Mouse (Mus musculus): ENCODE data around the gene Tas2r143.

Tas2r143 gene

DNA sequence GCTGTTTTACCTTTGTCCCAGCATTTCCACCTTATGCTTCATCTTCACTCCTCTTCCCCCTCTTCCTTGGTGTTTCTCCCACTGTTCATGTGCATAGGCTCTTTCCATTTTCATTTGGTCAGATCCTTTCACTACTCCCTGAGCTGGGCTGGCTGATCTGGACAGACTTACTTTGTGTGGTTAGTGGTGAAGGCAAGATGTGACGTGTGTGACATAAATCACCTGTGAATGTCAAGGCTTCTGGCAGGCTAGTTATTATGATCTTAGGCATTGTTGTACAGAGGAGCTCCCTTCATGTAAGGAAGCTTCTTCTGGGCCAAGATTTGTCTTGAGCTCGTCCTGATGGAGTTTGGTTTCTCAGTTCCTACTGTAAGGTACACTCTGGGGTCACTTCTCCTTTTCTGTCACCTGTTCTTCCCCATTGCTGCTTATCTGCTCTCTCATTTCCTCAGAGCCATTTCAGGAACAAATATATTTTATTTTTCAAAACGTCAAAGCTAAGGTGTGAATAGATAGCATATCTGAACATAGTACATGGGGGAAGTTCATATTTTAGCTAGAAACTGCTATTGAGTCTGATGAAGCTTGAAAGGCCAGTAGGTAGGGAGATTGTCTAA, 2.9 kb upstream of the Tas2r143 start:
- DNase-seq (ENCODE audit: low spot score): no peak

DNA sequence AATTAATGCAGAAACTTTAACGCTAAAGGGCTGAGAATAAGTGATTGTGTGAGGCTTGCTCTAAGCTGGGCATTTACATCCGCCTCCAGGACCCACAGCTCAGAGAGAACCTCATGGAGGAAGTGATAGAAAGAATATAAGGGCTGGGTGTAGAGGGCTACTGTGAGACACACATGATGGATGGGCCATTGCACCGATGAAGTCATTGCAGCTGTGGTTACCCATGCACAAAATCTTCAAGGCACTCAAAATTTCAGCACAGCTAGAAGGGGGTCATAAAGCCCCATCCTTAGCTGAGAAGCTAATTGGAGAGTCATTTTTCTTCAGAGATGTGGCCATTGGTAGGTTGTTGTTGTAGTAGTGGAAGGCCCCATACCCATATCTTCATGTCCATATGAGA, 1.8 kb upstream of the Tas2r143 start:
- no peak for DNase-seq (ENCODE audit: low spot score)

DNA sequence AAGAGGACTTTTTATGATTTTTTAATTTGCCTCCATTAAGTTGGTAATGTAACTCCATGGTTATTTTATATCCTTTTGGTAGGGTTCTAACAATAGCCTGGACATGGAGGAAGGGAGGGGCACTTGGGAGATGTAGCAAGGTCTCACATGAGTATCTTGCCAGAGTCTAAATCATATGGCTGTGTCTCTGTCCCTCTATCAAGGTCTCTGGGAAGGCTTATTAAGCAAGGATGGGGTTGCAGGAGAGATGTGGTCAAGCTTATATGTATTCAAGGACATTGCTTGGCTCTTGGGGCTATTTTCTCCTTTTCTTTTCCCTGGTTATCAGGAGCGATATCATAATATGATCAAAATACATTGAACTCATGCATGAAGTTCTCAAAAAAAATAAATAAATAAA, 1.0 kb upstream of the Tas2r143 start:
- no peak for DNase-seq (ENCODE audit: low spot score)

DNA sequence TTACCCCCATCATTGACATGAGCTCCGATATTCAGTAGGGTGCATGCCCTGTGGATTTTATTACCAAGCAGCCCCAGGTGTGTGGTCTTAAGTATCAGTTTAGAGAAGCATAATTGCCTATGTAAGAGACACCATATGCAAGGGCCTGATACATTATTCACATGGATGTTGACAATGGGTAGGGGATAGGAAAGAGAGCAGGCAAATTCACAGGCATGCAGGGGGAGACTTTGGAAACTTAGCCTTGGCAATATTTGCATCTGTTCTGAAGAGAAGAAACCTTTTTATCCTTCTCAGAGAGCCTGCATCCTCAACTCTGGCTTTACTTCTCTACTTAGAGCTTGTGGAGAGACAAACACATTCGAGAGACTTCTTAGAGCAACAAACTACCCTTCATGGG, 5.1 kb downstream of the Tas2r143 start, which contains the start of gene Tas2r135:
TSS of gene Tas2r135 (plus strand) at position 301 of the 400 bp plus-strand sequence.
- DNase-seq (ENCODE audit: low spot score): no peak

DNA sequence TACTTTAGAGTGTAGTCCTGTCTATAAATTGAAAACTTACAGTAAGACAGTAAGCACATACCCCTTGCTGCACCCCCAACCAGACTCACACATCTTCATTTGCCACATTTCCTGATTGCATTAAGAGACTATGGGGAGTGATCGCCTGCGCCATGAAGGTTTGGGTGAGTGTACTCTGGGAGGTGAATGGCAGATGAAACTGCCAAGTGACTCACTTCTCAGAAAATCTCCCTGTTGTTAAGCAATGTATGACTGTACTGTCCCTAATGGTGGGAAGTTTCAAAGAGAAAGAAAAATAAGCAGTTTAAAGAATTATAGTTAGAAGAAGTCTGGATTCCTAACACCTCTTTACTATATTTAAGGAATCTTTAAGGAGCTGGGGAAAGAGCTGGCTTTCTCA, 19.4 kb downstream of the Tas2r143 start:
- no peak for DNase-seq (ENCODE audit: low spot score)

DNA sequence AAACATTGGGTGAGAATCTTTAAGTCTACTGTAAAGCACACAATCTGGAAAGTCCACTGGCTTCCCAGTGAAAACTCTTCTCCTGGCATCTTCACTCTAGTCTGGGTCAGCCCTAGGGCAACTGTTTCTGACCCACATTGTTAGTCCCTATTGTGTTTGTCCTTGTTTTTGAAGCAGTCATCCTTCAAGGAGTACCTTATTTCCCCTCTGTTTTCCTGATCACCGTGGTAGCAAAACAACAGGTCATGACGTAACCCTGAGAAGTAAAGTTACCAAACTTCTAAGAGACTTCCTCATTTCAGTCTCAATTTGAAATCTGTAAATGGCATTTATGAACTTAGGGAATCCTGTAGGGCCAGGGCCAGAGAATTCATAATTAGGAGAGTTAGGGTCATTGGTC, 21.4 kb downstream of the Tas2r143 start:
- DNase-seq (ENCODE audit: low spot score): no peak

DNA sequence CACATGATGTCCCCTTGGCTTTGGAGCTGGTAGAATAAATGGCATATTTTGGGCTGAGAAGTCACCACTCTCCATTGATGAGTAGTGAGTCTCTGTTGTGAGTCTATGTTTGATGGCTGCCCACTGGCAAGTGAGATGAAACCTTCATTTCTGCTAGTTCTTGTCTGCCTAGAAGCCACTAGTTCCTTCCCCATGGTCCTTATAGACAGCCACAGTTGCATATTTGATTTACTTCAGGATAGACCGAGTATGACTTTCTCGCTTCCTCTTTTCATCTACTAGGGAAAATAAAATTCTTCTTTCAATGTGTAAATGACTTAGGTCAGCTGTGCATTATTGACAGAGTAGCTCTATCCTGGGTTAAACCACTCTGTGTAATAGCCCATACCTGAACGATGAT, 24.4 kb downstream of the Tas2r143 start:
- DNase-seq (ENCODE audit: low spot score): no peak

DNA sequence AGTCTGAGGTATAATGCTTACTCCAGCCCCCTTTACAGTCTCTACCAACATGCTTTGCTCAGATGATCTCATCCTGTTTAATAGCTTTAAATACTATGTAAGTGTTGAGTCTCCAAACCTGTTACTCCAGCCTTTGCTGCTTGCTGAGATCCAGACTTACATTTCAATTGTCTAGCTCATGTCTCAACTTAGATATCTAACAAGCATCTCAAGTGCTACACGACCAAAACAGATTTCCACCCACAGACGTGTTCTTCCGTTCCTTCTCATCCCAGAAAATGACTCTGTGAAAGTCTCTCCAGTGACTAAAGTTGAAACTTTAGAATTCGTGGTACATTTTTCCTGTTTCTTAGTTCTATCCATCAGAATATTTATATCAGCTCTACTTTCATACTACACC, 26.3 kb downstream of the Tas2r143 start:
- no peak for DNase-seq (ENCODE audit: low spot score)

DNA sequence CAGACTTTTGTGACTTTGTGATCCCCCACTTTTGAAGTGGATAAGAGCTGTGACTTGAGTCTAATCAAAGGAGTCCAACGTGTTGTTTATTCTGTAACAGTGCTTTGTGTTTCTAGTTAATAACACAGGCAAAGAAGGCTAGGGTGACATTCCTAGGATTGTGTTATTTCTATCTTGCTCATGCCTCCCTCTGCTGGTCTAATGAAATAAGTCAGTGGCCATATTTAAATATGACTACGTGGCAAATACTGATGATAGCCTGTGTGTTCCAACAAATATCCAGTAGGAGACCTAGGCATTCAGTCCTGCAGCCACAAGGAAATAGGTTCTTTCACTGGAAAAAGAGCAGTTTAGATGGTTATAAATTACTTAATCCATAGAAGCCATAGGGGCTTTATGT, 33.5 kb downstream of the Tas2r143 start:
- DNase-seq (ENCODE audit: low spot score): no peak

DNA sequence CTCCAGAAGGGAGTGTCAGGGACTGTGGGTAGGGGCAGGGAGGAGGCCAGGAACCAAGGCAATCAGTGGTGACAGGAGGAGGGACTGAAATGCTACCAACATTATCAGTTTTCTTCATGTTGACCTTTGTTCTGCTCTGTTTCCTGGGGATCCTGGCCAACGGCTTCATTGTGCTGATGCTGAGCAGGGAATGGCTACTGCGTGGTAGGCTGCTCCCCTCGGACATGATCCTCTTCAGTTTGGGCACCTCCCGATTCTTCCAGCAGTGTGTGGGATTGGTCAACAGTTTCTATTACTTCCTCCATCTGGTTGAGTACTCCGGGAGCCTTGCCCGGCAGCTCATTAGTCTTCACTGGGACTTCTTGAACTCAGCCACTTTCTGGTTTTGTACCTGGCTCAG, 34.4 kb downstream of the Tas2r143 start, which contains the start of gene Tas2r126:
TSS of gene Tas2r126 (plus strand) at position 90 of the 400 bp plus-strand sequence.
- no peak for DNase-seq (ENCODE audit: low spot score)

DNA sequence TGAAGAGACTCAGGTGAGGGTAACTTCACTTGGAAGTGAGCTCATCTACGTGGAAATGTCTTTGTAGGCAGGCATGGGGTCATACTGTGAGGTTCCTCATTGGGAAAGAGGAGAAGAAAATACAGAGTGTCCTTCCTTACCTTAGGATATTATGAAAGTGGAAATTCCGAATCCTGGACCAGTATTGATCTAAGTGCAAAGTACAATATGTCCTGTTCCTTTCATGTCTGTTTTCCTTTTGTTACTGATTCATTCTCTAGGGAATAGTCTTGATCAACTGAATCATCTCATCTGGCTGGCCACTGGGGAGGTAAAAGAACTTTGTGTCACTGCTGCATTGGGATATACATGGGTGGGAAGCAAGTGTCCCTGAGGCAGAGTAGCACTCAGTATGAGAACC, 35.5 kb downstream of the Tas2r143 start:
- DNase-seq (ENCODE audit: low spot score): no peak

DNA sequence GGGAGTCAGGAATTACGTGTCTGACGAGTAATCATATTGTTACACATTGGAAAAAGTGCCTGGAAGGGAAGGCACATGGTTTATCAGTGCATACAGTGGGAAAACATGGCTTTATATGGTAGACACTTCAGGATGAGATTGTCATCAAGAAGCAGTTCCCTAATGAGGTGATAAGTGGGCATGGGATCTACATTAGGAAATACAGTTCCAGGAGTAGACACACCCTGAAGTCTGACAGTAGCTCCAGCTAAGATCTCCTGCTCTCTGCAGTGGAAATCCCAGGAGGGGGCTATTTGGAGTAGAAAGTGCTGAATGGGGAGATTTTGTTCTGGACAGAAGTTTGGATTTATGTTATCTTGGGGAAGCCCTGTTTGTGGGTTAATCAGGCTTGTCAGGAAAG, 41.4 kb downstream of the Tas2r143 start:
- no peak for DNase-seq (ENCODE audit: low spot score)

DNA sequence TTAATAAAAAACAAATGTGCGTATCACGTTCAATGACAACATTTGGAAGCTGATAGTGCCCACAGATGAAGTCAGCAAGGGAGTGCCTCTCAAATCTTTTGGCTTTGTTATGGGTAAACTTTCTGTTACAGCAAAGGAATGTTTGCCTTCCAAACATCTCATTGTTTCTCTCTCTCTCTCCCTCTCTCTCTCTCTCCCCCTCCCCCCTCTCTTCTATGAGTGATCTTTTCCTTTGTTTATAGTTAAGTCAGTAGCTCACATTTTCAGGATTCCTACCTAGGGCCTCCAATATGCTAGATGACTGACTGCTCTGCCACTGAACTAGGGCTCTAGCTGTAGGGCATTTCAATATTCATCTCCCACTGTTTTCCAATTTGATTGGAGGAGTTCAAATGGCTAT, 44.5 kb downstream of the Tas2r143 start:
- DNase-seq (ENCODE audit: low spot score): no peak

DNA sequence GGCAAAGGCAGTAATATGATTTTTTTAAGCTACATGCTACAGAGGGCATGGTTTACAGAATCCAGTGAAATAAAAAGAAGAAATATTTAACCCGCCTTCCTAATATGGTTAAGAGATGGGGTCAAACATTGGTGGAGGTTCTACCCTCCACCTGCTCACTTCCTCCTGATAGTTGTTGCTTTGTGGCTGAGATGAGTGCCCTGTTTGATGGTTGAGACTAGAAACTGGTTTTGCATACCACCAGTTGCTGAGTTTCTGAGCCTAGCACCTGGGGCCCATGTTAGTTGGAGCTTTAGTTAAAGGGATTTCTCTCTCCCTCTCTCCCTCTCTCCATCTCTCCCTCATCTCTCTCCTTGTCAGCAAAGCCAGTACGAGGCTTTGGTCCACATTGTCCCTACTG, 47.3 kb downstream of the Tas2r143 start:
- no peak for DNase-seq (ENCODE audit: low spot score)

Data from ovary, postnatal 10 days (tissue).